Mouse (Mus musculus) pancreas, adult 10 weeks (tissue): Measurements from ENCODE around the gene Dydc1. TPM values are rescaled to one million over a fixed set of nuclear protein-coding genes. Genes with fewer than 3 reads are reported as not detected.

Experiments used
- polyA plus RNA-seq: library from polyadenylated mRNA; stranded (reverse); fragments of 350-450 nt; fragmentation: Illumina TruSeq; extraction: RNeasy Lipid Tissue Mini Kit (QIAGEN cat#74804); gene quantifications from one replicate; pipeline ENCODE4 v1.2.3, GENCODE M21; 2015; ENCODE audit warnings: low read depth, low replicate concordance; ENCODE audit not compliant: insufficient read depth

The Dydc1 gene
- polyA plus RNA-seq = not detected

GRCm38 (mm10) chr14:41072229-41072943 lies at the start of gene Dydc1:
Gene Dydc1, plus strand, starts transcription at chr14:41072911.

GRCm38 (mm10) chr14:41069108-41069507 lies 3.6 kb upstream of the Dydc1 start, which contains the start of gene Dydc2:
Gene Dydc2, minus strand, starts transcription at chr14:41069208.

GRCm38 (mm10) chr14:41104853-41105444 lies 32.2 kb downstream of the Dydc1 start, which contains the start of gene Mat1a:
Gene Mat1a, plus strand, starts transcription at chr14:41105035.

GRCm38 (mm10) chr14:41131540-41131939 lies 58.8 kb downstream of the Dydc1 start, which contains the start of gene Sftpa1:
Gene Sftpa1, plus strand, starts transcription at chr14:41131782.

Other genes starting within 250 kb of the Dydc1 start
- 1.0 TPM for gene Sh2d4b, start 179.6 kb upstream of the Dydc1 start, polyA plus RNA-seq
- gene Tspan14, start 106.1 kb upstream of the Dydc1 start, polyA plus RNA-seq = 8.7 TPM
- gene Fam213a, start 59.1 kb upstream of the Dydc1 start, polyA plus RNA-seq = 7.9 TPM
- not detected for gene Dydc2, start 3.7 kb upstream of the Dydc1 start, polyA plus RNA-seq
- 11.7 TPM for gene Mat1a, start 32.1 kb downstream of the Dydc1 start, polyA plus RNA-seq
- gene Sftpa1, start 58.9 kb downstream of the Dydc1 start, polyA plus RNA-seq = 1.6 TPM
- not detected for gene Mbl1, start 78.5 kb downstream of the Dydc1 start, polyA plus RNA-seq
- 1.3 TPM for gene Sftpd, start 112.2 kb downstream of the Dydc1 start, polyA plus RNA-seq
- gene Gm2832, start 205.9 kb downstream of the Dydc1 start, polyA plus RNA-seq = not detected